Mouse (Mus musculus) CH12.LX (cell line): ENCODE data around the gene Ecel1. TPM values are rescaled to one million over a fixed set of nuclear protein-coding genes. Genes with fewer than 3 reads are reported as not detected.

Source experiments
- DNase-seq: peaks from one replicate; pipeline ENCODE4 v3.0.0-alpha.2; 2013; ENCODE audit errors: extremely low read depth
- H3K27ac ChIP-seq: 2 replicates; pipeline ENCODE4 v1.5.1; 2012; ENCODE audit warnings: low read depth, mild to moderate bottlenecking, control low read depth, moderate library complexity; ENCODE audit not compliant: insufficient read depth
- H3K27me3 ChIP-seq: replicated peaks from 2 replicates; pipeline ENCODE3; 2012; ENCODE audit warnings: inconsistent platforms
- H3K36me3 ChIP-seq, 2 experiments: replicated peaks in 1 of 2; 2 replicates each; pipeline versions ENCODE3 to v1.6.1; 2012; ENCODE audit warnings: inconsistent platforms in 1 of 2, low read length in 1 of 2, mild to moderate bottlenecking in 1 of 2, mixed read lengths in 1 of 2, moderate library complexity in 1 of 2; ENCODE audit not compliant: control insufficient read depth in 1 of 2, insufficient read depth in 1 of 2
- H3K4me1 ChIP-seq, 2 experiments: 2 replicates each; pipeline ENCODE4 v1.6.1; 2012; ENCODE audit warnings: inconsistent platforms in 1 of 2, moderate library complexity in 1 of 2; ENCODE audit not compliant: insufficient read depth in 2 of 2, control insufficient read depth in 1 of 2
- H3K4me2 ChIP-seq: 2 replicates; pipeline ENCODE4 v1.6.1; 2012; ENCODE audit warnings: low read depth, mild to moderate bottlenecking, control low read depth; ENCODE audit not compliant: poor library complexity, insufficient read depth, severe bottlenecking
- H3K4me3 ChIP-seq, 3 experiments: fragments of 150-350 bp in 1 of 3; sonication (generic) in 1 of 3; replicated peaks in 1 of 3; 2 replicates each; pipeline versions ENCODE3 to v1.5.1; 2011 to 2012; ENCODE audit warnings: low read depth in 2 of 3, low read length in 2 of 3, mild to moderate bottlenecking in 2 of 3, moderate library complexity in 2 of 3, control low read depth in 1 of 3, improper control_type of control experiment in 1 of 3, inconsistent platforms in 1 of 3, mixed read lengths in 1 of 3; ENCODE audit not compliant: poor library complexity in 1 of 3
- H3K79me2 ChIP-seq: replicated peaks from 2 replicates; pipeline ENCODE4 v1.6.1; 2012; ENCODE audit warnings: mild to moderate bottlenecking, moderate library complexity; ENCODE audit not compliant: control insufficient read depth, poor library complexity, insufficient read depth, severe bottlenecking; ENCODE audit errors: extremely low read depth
- H3K9ac ChIP-seq: 2 replicates; pipeline ENCODE4 v1.6.1; 2012; ENCODE audit warnings: low read depth, mild to moderate bottlenecking, control low read depth, moderate library complexity; ENCODE audit not compliant: insufficient read depth
- H3K9me3 ChIP-seq: replicated peaks from 2 replicates; pipeline ENCODE3; 2012; ENCODE audit warnings: low read length, inconsistent platforms, mixed read lengths
- CTCF ChIP-seq, 2 experiments: IDR thresholded peaks in 1 of 2; conservative IDR thresholded peaks in 1 of 2; 2 replicates each; pipeline ENCODE4 v1.5.1; 2011 to 2012; ENCODE audit warnings: low read depth in 2 of 2, low read length in 2 of 2, improper control_type of control experiment in 1 of 2, inconsistent platforms in 1 of 2, mild to moderate bottlenecking in 1 of 2, moderate library complexity in 1 of 2
- E2F4 ChIP-seq: IDR thresholded peaks from 2 replicates; pipeline ENCODE4 v1.6.1; 2011; ENCODE audit warnings: low read depth, low read length, improper control_type of control experiment; ENCODE audit not compliant: insufficient replicate concordance
- EP300 ChIP-seq: IDR thresholded peaks from 2 replicates; pipeline ENCODE4 v1.6.1; 2011; ENCODE audit warnings: low read length, improper control_type of control experiment
- HCFC1 ChIP-seq: IDR thresholded peaks from 2 replicates; pipeline ENCODE4 v1.6.1; 2012; ENCODE audit warnings: low read depth, mild to moderate bottlenecking, inconsistent platforms, low read length, improper control_type of control experiment
- JUN ChIP-seq: IDR thresholded peaks from 2 replicates; pipeline ENCODE4 v1.6.1; 2011; ENCODE audit warnings: low read depth, mild to moderate bottlenecking, low read length, improper control_type of control experiment, moderate library complexity; ENCODE audit not compliant: insufficient read depth
- MEF2A ChIP-seq: IDR thresholded peaks from 2 replicates; pipeline ENCODE4 v1.6.1; 2014; ENCODE audit warnings: low read depth, mild to moderate bottlenecking, inconsistent platforms, low read length, improper control_type of control experiment, borderline replicate concordance
- MYC ChIP-seq: IDR thresholded peaks from 2 replicates; pipeline ENCODE4 v1.6.1; 2011; ENCODE audit warnings: low read depth, mild to moderate bottlenecking, improper control_type of control experiment, low read length
- NRF1 ChIP-seq: IDR thresholded peaks from 2 replicates; pipeline ENCODE4 v1.6.1; 2014; ENCODE audit warnings: low read depth, mild to moderate bottlenecking, inconsistent platforms, low read length, improper control_type of control experiment, moderate library complexity
- RAD21 ChIP-seq: IDR thresholded peaks from 2 replicates; pipeline ENCODE4 v1.6.1; 2011; ENCODE audit warnings: low read depth, mild to moderate bottlenecking, low read length, improper control_type of control experiment, moderate library complexity
- RCOR1 ChIP-seq: conservative IDR thresholded peaks from 2 replicates; pipeline ENCODE4 v1.6.1; 2012; ENCODE audit warnings: low read depth, mild to moderate bottlenecking, inconsistent platforms, low read length, improper control_type of control experiment
- SMC3 ChIP-seq: IDR thresholded peaks from 2 replicates; pipeline ENCODE4 v1.6.1; 2011; ENCODE audit warnings: low read depth, low read length, improper control_type of control experiment
- TBP ChIP-seq: conservative IDR thresholded peaks from 2 replicates; pipeline ENCODE4 v1.6.1; 2011; ENCODE audit warnings: low read depth, low read length, improper control_type of control experiment
- TCF12 ChIP-seq: IDR thresholded peaks from 2 replicates; pipeline ENCODE4 v1.6.1; 2014; ENCODE audit warnings: low read depth, mild to moderate bottlenecking, inconsistent platforms, low read length, improper control_type of control experiment
- UBTF ChIP-seq: IDR thresholded peaks from 2 replicates; pipeline ENCODE4 v1.6.1; 2012; ENCODE audit warnings: low read depth, mild to moderate bottlenecking, inconsistent platforms, low read length, improper control_type of control experiment, moderate library complexity
- USF2 ChIP-seq: conservative IDR thresholded peaks from 2 replicates; pipeline ENCODE4 v1.6.1; 2011; ENCODE audit warnings: low read depth, low read length, improper control_type of control experiment
- ZC3H11A ChIP-seq: IDR thresholded peaks from 2 replicates; pipeline ENCODE4 v1.6.1; 2012; ENCODE audit warnings: low read depth, mild to moderate bottlenecking, inconsistent platforms, low read length, improper control_type of control experiment
- ZKSCAN1 ChIP-seq: IDR thresholded peaks from 2 replicates; pipeline ENCODE4 v1.6.1; 2012; ENCODE audit warnings: low read depth, inconsistent platforms, low read length, improper control_type of control experiment, borderline replicate concordance
- ZNF384 ChIP-seq: IDR thresholded peaks from 2 replicates; pipeline ENCODE4 v1.6.1; 2012; ENCODE audit warnings: low read depth, low read length, improper control_type of control experiment, inconsistent platforms
- dilution Hi-C: fragments of 300-500 bp; cut with MboI; formaldehyde crosslinking; loops from 2 replicates; pipeline ENCODE4 v1.14.3; 2020; ENCODE audit warnings: low sequenced_read_pairs; ENCODE audit not compliant: extremely low pct_unique_long_range_greater_than_20kb, extremely low pct_ligation_motif_present
- in situ Hi-C: fragments of 300-500 bp; cut with MboI; formaldehyde crosslinking; loops from 3 replicates; pipeline ENCODE4 v1.14.3; 2019; ENCODE audit warnings: low sequenced_read_pairs, low pct_ligation_motif_present, low pct_unique_long_range_greater_than_20kb, mixed read lengths
- polyA plus RNA-seq: library from polyadenylated mRNA; unstranded; fragments of >175 nt; gene quantifications from 2 replicates; pipeline ENCODE4 v1.2.1, GENCODE M21; 2012; ENCODE audit warnings: low read depth; ENCODE audit not compliant: insufficient read length
- total RNA-seq, 2 experiments: library from RNA; depleted of rRNA; stranded (reverse); fragments of 300-350 nt in 1 of 2; fragments of >200 nt in 1 of 2; gene quantifications; 2 replicates each; pipeline ENCODE4 v1.2.3; 2012 to 2014

Ecel1 gene
- total and polyA plus RNA-seq, 3 experiments: not detected

- TF ChIP-seq ZC3H11A (no peak), RAD21 (peak; percentile 57), SMC3 (peak; percentile 39; the same call in 1 of the 2 replicates), CTCF (conservative IDR thresholded peaks at IDR 0.05 in 1 of 2, IDR thresholded peaks at IDR 0.05 in 1 of 2; ENCODE audit: low read depth in 2 of 2, low read length in 2 of 2) (peak; percentile 16 to 77; a peak in 2 of 4 replicates)
- Histone ChIP-seq H3K9me3 (no peaks in the 10 kb centered on the region), H3K36me3 (no peaks in the 10 kb centered on the region), H3K4me3 (no peak overlapping the region), H3K9ac (no peak overlapping the region), H3K27ac (no peak overlapping the region), H3K79me2 (no peaks in the 10 kb centered on the region), H3K4me1 (peaks cover 0 to 15% of the 10 kb centered on the region in 2 experiments; a peak in 3 of 4 replicates), H3K27me3 (peaks cover 60% of the 10 kb centered on the region), H3K4me2 (0 out of 2 replicates have a peak overlapping the region, but pooled peaks have one; percentile 0)
- DNase-seq: peak; percentile 71
- in situ Hi-C loops (loop anchor here (5.0 to 10.0 kb wide), 2 partner anchors 82 to 520 kb away; partner anchors contain the start of gene Alpi), dilution Hi-C loops (no loop called here)
These were observed 28.4 kb upstream of the Ecel1 start for GRCm38 (mm10) chr1:87184751-87185139.

DNA sequence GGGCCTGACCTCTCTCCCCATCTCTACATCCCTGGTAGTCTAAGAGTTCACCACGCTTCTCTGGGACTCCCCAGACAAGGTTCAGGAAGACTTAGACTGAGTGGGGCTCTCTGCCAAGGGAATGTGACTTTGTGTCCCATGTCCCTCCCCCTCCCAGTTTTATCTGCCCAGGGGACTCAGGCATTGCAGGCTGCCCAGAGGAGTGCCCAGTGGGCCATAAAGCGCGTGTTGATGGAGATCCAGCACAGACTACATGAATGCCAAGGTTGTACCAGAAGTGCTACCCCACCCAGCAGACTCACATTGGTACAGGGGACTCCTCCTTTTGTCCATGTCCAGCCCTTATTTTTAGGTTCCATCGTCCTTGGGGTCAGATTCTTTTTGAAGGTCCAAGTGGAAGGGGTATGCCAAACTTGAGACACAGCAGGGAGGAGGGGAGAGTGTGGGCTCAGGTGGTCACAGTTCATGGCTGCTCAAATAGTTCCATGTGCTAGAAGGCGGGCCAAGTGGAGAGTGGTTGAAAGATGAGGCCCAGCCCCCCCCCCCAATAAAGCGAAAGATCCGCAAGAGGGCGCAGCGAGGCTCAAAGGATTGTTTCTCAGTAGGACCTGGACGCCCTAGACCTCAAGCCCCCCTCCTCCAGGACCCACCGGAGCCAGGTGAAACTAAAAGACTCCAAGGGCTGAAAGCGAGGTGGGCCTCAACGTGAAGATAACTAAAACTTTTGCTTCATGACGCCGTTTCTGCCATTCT lies 27.9 kb upstream of the Ecel1 start:
- Histone ChIP-seq H3K79me2 (no peaks in the 10 kb centered on the region), H3K4me2 (0 out of 2 replicates have a peak overlapping the region, but pooled peaks have one; percentile 0), H3K36me3 (no peaks in the 10 kb centered on the region), H3K27ac (no peak overlapping the region), H3K4me3 (no peak overlapping the region), H3K4me1 (peaks cover 0 to 15% of the 10 kb centered on the region in 2 experiments; a peak in 3 of 4 replicates), H3K9ac (no peak overlapping the region), H3K27me3 (peaks cover 56% of the 10 kb centered on the region), H3K9me3 (no peaks in the 10 kb centered on the region)
- in situ Hi-C loops: loop anchor here (10.0 kb wide), 1 partner anchor 519 kb away; no protein-coding TSS in a partner anchor
- dilution Hi-C loops: no loop called here
- TF ChIP-seq NRF1: no peak
- no peak for TF ChIP-seq RAD21
- no peak for TF ChIP-seq RCOR1
- no peak for TF ChIP-seq TCF12
- TF ChIP-seq JUN: no peak
- no peak for TF ChIP-seq HCFC1
- no peak for TF ChIP-seq MEF2A
- no peak for DNase-seq

GRCm38 (mm10) chr1:87183013-87183412 lies 26.7 kb upstream of the Ecel1 start, which contains the start of gene Prss56:
Gene Prss56, plus strand, starts transcription at chr1:87183313.
- H3K27me3 ChIP-seq: peaks cover 50% of the 10 kb centered on the region
- dilution Hi-C loops (no loop called here), in situ Hi-C loops (loop anchor here (10.0 kb wide), 1 partner anchor 518 kb away; no protein-coding TSS in a partner anchor)
- no peaks in the 10 kb centered on the region for H3K36me3 ChIP-seq
- no peak within 1 kb of the TSS for H3K27ac ChIP-seq
- TF ChIP-seq EP300 (no peak), TBP (no peak), UBTF (no peak), USF2 (no peak), ZKSCAN1 (no peak), E2F4 (no peak), ZNF384 (no peak), SMC3 (no peak), MYC (no peak)
- no peak within 1 kb of the TSS for H3K4me3 ChIP-seq
- H3K79me2 ChIP-seq: no peaks in the 10 kb centered on the region
- no peak within 1 kb of the TSS for H3K9ac ChIP-seq
- DNase-seq: no peak
- H3K4me2 ChIP-seq: no peak within 1 kb of the TSS
- H3K9me3 ChIP-seq: no peaks in the 10 kb centered on the region
- H3K4me1 ChIP-seq: peaks cover 0 to 15% of the 10 kb centered on the region in 2 experiments; a peak in 3 of 4 replicates
